In the genomic region with DNA sequence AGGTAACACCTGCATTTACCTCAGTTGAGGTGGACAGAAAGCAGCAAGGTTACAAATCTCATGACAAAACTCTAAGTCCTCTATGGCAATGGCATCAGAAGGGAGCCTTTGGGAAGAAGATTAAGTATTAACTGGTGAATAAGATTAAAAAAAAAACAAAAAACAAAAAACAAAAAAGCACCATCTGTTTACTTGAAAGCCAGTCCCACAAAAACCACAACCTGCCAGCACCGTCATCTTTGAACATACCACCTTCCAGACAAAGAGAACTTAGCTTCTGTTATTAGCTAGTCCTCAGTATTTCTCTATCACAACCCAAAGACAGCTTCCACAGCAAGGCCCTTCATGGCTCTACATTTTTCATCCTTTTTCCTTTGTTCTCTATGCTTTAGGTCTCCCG, we compare ENCODE assay signal across 23 mouse cellular contexts. TPM values are rescaled to one million over a fixed set of nuclear protein-coding genes. Genes with fewer than 3 reads are reported as not detected.
DNase-seq lines count a peak whose midpoint lies in the region; ATAC-seq lines count a peak whose summit lies in the region.
"Had no signal": no experiment of that assay in that cellular context is flagged by ENCODE, and none has a peak within 500 bp of the region (broad histone marks: within the 10 kb centered on the region; RNA-seq: fewer than 3 reads in every experiment).

No protein-coding gene starts in this region.

- WGBS in macrophage (ENCODE audit: missing documents), result 62% methylated on average over 2 of the region's 2 CpGs

- peak overlapping the region; percentile 13; the same call in 1 of the 2 replicates for H3K27ac ChIP-seq in macrophage
- H3K27ac ChIP-seq: embryonic facial prominence, embryonic 12.5 days; forebrain, embryonic 12.5 days; heart, embryonic 10.5 days; limb, embryonic 15.5 days; liver, embryonic 14.5 days; midbrain, embryonic 10.5 days had no signal

- H3K36me3 ChIP-seq in macrophage (ENCODE audit: inconsistent target), result no peaks in the 10 kb centered on the region; the same call in 1 of the 2 replicates

- DNase-seq in thymus, postnatal 0 days (ENCODE audit: low spot score), result peak; percentile 14
- no peak for DNase-seq in thymus, postnatal 25 days
- DNase-seq in T-cell, adult 2 months (ENCODE audit: low spot score), result peak; percentile 59
- no peak for DNase-seq in embryo, embryonic 10.5 days (ENCODE audit: low spot score)
- DNase-seq in right cerebral cortex, postnatal 25 days, result no peak
- DNase-seq: adrenal gland, adult 8-10 months; cerebellum, adult 18-20 months; cerebellum, postnatal 14 days; kidney, adult 11 months; kidney, postnatal 4 days; layer of hippocampus, adult 9-11 months; lung, embryonic 14.5 days; right cerebral cortex, postnatal 14 days had no signal

- ATAC-seq in megakaryocyte-erythroid progenitor cell, adult 5-6 weeks (replicated peaks; ENCODE audit: low FRiP score, low TSS enrichment, poor library complexity, severe bottlenecking), result no peak
- ATAC-seq: hindbrain, embryonic 16.5 days had no signal

- H3K79me2 ChIP-seq in macrophage (ENCODE audit: inconsistent target), result peaks cover 100% of the 10 kb centered on the region

- H3K4me3 ChIP-seq in macrophage (ENCODE audit: inconsistent target), result no peak overlapping the region
- H3K4me3 ChIP-seq: embryonic facial prominence, embryonic 12.5 days; erythroblast, embryonic 14.5 days; forebrain, embryonic 12.5 days; heart, embryonic 10.5 days; limb, embryonic 15.5 days; midbrain, embryonic 10.5 days had no signal

RNA-seq across cellular contexts. Expression of a gene that starts 12.4 kb away (rescaled TPM):
- polyA plus RNA-seq in thymus, postnatal 0 days (2015; fragmentation: Nextera tagmentation; extraction: Ambion mirVana), result 536 and 561 TPM in 2 replicates
- total RNA-seq in macrophage (2018; cell fraction: chromatin; rRNA removed), result 100 to 1,000 TPM; 124 to 290 (median 239) TPM
- total RNA-seq in macrophage (2018; cell fraction: cytosol; rRNA removed), result 100 to 1,000 TPM; 731 to 913 (median 795) TPM
- total RNA-seq in macrophage (2018; cell fraction: nucleus; rRNA removed), result 100 to 1,000 TPM; 294 to 817 (median 419) TPM
- polyA plus RNA-seq in macrophage (2018), result 706 to 958 TPM (median 881 TPM) in 3 replicates
- 264 and 276 TPM in 2 replicates for total RNA-seq in megakaryocyte-erythroid progenitor cell, adult 5-6 weeks (2014; fragmentation: Nextera tagmentation)
- 406 and 434 TPM in 2 replicates for total RNA-seq in megakaryocyte-erythroid progenitor cell, adult 5-6 weeks (2017)

Comparison
In these comparisons a context has a peak if more than half of its experiments do, and no peak if none do; other contexts are left out.
1. DNase-seq: peak in thymus, postnatal 0 days (single experiment) and T-cell, adult 2 months (single experiment); none in thymus, postnatal 25 days (single experiment), embryo, embryonic 10.5 days (single experiment) and right cerebral cortex, postnatal 25 days (single experiment).